Mouse (Mus musculus): ENCODE measurements around the gene Ptcra.

Ptcra gene

DNA sequence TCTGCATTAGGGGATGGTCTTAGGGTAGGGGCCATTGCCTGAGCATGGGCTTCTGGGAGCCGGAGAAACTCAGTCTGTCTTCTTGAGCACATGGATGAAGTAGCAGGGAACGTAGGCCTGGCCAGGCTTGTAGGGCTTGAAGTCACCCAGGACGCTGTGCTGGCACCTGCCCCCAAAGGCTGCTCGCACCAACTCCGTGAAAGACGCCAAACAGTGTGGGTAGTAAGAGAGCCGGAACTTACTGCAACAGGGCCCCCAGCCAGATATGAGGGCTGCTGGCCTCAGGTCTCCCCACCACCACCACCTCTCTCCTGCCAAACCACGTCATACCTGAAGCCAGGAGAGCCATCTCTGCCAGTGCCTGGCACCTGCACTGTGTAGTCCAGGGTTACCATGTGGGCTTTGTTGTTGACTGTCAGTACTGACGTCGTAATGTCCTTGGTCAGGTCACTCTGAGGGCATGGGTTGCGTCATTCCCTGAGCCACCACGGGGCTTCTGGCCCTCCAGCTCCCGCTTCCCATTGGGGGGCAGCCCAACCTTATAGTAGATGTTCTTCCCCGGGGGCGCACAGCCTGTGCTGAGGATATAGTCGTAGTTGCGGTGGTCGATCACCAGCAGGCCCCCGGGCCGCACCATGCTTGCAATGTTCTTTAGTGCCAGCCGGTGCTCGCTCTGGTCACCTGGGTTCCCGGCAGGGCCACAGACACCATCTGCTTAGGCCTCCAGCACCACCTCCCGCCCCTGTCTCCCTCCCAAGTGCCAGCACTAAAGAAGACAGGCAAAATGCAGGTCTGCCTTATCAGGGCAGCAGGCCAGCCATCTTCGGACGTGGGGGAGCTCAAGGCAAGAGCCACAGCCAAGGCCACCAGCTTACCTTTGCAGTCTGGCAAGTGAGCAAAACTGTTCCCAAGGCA is 37.5 kb downstream of the Ptcra start:
- no peak for DNase-seq (ENCODE audit: low read depth, low spot score)

DNA sequence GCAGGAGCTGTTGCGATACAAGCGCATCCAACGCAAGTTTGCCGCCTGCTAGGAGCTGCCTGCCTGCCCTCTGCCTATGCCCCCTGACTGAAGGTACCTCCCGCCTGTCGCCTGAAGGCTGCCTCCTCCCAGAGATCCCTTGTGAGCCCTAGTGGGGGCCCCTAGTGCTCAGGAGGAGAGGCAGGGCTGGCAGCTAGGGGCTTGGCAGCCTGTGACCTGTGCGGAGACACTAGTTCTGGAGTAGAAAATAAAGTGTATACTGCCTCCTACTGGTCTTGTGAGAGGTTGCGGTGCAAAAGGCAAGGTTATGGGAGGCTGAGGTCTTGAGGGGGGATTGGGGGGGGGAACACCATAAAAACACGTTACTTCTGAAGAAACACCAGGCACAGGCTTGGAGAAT is 38.2 kb downstream of the Ptcra start:
- DNase-seq (ENCODE audit: low read depth, low spot score), result no peak

DNA sequence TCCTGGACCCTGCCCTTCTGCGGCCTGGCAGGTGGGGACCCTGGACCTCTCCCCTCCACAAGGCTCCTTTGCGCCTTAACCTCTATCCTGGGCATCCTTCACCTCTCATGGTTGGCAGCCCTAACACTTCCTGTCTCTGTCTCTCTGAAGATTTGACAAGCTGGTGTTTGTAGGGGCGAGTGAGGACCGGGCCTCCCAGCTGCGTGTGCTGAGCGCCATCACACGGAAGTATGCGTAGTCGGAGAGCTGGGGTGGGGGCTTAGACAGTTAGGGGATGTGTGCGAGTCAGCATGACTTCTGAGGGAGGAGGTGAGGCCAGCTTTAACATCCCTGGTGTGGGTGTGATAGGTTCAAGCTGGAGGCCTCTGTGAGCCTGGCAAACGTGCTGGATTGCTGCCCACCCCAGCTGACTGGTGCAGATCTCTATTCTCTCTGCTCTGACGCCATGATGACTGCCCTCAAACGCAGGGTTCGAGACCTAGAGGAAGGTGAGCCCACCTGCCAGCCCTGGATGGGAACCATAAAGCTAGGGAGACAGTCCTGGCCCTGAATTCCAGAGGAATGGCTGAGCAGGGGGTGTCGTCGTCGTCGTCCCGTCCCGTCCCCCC is 38.9 kb downstream of the Ptcra start:
- no peak for DNase-seq (ENCODE audit: low read depth, low spot score)

DNA sequence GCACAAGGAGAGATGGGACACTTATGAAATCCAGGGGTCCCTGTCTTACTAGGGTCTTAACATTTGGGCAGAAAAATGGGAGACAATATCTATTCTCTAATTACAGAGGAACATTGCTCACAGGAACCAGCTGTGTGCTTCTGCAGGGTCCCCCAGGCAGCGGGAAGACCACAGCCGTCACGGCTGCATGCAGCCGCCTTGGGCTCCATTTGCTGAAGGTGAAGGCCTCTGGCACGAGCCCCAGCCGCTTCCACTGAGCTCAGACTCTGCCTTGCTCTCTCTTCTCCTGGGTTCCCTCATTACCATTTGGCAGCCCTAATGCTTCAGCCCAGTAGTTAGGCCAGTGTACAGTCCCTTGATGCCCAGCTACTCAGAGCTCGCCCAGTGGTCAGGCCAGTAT is 42.4 kb downstream of the Ptcra start:
- no peak for DNase-seq (ENCODE audit: low read depth, low spot score)

DNA sequence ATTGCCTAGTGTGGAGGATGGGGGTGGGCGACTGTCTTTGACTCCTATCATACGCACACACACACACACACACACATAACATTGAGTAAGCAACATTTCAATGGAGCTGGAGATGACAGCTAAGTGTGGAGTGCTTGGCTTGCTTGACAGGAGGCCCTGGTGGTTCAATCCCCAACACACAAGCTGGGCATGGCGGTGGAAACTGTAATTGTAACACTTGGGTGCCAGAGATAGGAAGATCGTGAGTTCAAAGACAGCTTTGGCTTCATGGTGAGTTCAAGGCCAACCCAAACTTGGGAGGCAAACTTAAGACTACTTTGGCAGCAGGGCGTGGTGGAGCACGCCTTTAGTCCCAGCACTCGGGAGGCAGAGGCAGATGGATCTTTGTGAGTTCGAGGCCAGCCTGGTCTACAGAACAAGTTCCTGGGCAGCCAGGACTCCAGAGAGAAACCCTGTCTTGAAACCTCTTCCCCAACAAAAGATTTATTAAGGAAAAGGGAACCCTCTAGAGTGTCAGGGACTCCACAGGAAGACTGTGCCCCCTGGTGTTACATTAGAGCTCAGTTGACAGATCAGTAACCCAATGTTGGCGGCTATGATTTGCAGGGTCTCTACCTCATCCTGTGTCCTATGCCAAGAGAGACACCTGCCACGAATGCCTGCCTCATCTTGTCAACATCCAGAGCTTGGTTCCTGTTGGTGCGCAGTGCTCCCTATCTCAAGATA is 48.6 kb downstream of the Ptcra start:
- DNase-seq (ENCODE audit: low read depth, low spot score), result no peak

DNA sequence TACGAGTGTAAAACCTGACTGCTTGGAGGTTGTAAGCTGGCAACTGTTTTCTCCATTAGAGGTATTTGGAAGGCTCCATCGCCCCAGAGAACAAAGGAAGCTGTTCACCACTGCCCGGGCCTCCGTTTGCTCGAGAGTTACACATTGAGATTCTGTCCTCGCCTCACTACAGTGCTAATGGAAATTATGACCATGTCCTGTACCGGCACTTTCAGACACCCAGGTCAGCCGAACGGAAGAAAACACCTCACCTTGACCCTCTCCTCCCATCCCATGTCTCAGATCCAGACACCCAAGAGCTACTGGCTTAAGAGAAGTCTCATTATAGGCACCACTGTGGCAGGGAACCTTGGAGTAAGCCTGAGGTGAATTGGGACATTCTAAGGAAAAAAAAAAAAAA is 49.7 kb downstream of the Ptcra start:
- no peak for DNase-seq (ENCODE audit: low read depth, low spot score)

DNA sequence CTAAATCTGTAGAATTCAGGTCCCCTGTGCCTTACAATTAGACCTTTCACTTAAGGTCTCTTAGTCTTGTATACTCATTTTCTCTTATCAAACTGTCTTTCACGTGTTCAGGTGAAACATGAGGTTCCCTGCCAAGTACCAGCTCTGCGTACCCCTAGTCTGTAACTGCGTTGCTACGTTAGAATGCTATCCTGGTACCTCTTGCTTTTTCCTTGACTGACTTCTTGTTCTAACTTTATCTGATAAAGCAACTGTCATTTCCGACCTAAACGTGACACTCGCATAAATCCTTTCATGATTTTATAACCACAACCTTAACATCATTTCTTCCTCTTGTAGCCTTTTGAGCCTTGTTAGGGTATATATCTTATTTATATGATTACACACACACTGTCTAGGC is 51.1 kb downstream of the Ptcra start:
- no peak for DNase-seq (ENCODE audit: low read depth, low spot score)

DNA sequence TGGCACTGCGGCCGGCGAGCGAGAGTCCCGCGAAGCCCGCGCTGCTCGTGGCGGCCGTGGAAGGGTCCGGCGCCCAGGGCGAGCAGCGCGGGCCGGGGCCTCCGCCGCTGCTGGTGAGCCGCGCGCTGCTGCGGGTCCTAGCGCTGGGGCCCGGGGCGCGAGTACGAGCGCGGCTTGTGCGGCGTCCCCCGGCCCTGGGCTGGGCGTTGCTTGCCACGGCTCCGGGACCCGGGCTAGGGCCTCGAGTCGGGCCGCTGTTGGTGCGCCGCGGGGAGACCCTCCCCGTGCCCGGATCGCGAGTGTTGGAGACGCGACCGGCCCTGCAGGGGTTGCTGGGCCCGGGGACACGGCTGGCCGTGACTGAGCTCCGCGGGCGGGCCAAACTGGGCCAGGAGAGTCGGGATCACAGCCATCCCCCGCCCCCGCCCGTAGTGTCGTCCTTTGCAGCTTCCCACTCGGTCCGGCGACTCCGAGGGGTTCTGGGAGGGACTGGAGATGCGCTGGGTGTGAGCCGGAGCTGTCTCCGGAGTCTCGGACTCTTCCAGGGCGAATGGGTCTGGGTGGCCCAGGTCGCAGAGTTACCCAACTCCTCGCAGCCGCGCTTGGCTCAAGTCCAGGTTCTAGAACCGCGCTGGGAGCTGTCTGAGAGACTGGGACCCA is 51.8 kb downstream of the Ptcra start:
- DNase-seq (ENCODE audit: low read depth, low spot score), result no peak

DNA sequence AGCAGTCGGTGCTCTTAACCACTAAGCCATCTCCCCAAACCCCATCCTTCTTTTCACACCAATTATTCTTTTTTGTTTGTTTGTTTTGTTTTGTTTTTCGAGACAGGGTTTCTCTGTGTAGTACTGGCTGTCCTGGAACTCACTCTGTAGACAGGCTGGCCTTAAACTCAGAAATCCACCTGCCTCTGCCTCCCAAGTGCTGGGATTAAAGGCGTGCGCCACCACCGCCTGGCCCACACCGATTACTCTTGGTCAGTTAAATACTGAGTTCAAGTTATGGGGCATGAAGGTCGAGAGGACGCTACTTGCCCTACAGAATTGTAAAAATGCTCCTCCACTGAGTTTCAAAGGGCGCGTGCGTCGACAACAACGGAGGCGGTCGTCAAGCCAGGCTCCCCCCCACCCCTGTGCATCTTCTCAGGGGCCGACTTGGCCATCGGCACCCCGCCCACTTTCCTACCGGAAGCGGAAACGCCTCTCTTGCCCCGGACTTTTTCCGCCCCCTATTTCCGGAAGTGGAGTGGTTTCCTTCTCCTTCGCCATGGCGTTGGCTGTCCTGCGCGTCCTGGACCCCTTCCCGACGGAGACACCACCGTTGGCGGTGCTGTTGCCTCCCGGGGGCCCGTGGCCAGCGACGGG is 52.4 kb downstream of the Ptcra start, which contains the start of gene Pex6:
TSS of gene Pex6 (plus strand) at position 505 of the 639 bp plus-strand sequence.
- DNase-seq (ENCODE audit: low read depth, low spot score), result peak; percentile 91

DNA sequence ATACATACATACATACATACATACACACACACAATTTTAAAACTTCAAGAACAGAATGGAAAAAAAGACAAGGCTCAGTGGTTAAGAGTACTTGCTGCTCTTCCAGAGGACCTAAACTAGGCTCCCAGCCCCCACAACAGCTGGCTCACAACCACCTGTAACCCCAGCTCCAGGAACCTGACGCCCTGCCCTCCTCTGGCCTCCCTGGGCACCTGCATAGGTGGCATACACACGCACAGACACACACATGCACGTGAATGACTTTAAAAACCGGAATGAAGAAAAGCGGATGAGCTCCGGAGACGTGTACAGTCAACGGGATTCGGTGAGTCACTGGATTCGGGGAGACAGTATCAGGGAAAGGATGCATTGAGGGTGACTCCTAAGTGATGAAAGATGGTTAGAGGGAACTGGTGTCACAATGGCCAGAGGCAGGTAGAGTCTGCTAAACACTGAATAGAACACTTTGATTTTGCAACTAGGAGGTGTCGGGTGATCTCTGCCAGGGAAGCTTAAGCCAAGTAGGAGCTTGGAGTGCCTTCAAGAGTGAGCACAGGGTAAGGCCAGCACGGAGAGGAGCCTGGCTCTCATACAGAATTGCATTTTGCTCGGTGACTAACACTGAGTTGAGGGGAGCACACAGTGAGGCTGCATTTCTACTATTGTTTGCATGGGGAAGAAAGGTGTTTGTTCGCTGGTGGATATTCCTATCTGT is 57.0 kb downstream of the Ptcra start:
- no peak for DNase-seq (ENCODE audit: low read depth, low spot score)

All from telencephalon, adult 2 months (tissue).